Mouse (Mus musculus) CH12.LX (cell line): ENCODE results near the gene Fkbp11. TPM values are rescaled to one million over a fixed set of nuclear protein-coding genes. Genes with fewer than 3 reads are reported as not detected.
A peak's percentile ranks its signal among the peaks of the same experiment; 100 is the strongest.

Experiments used
- DNase-seq: peaks from one replicate; pipeline ENCODE4 v3.0.0-alpha.2; 2013; ENCODE audit errors: extremely low read depth
- H3K27ac ChIP-seq: 2 replicates; pipeline ENCODE4 v1.5.1; 2012; ENCODE audit warnings: low read depth, mild to moderate bottlenecking, control low read depth, moderate library complexity; ENCODE audit not compliant: insufficient read depth
- H3K27me3 ChIP-seq: replicated peaks from 2 replicates; pipeline ENCODE3; 2012; ENCODE audit warnings: inconsistent platforms
- H3K36me3 ChIP-seq, 2 experiments: replicated peaks in 1 of 2; 2 replicates each; pipeline versions ENCODE3 to v1.6.1; 2012; ENCODE audit warnings: inconsistent platforms in 1 of 2, low read length in 1 of 2, mild to moderate bottlenecking in 1 of 2, mixed read lengths in 1 of 2, moderate library complexity in 1 of 2; ENCODE audit not compliant: control insufficient read depth in 1 of 2, insufficient read depth in 1 of 2
- H3K4me1 ChIP-seq, 2 experiments: 2 replicates each; pipeline ENCODE4 v1.6.1; 2012; ENCODE audit warnings: inconsistent platforms in 1 of 2, moderate library complexity in 1 of 2; ENCODE audit not compliant: insufficient read depth in 2 of 2, control insufficient read depth in 1 of 2
- H3K4me2 ChIP-seq: 2 replicates; pipeline ENCODE4 v1.6.1; 2012; ENCODE audit warnings: low read depth, mild to moderate bottlenecking, control low read depth; ENCODE audit not compliant: poor library complexity, insufficient read depth, severe bottlenecking
- H3K4me3 ChIP-seq, 3 experiments: fragments of 150-350 bp in 1 of 3; sonication (generic) in 1 of 3; replicated peaks in 1 of 3; 2 replicates each; pipeline versions ENCODE3 to v1.5.1; 2011 to 2012; ENCODE audit warnings: low read depth in 2 of 3, low read length in 2 of 3, mild to moderate bottlenecking in 2 of 3, moderate library complexity in 2 of 3, control low read depth in 1 of 3, improper control_type of control experiment in 1 of 3, inconsistent platforms in 1 of 3, mixed read lengths in 1 of 3; ENCODE audit not compliant: poor library complexity in 1 of 3
- H3K79me2 ChIP-seq: replicated peaks from 2 replicates; pipeline ENCODE4 v1.6.1; 2012; ENCODE audit warnings: mild to moderate bottlenecking, moderate library complexity; ENCODE audit not compliant: control insufficient read depth, poor library complexity, insufficient read depth, severe bottlenecking; ENCODE audit errors: extremely low read depth
- H3K9ac ChIP-seq: 2 replicates; pipeline ENCODE4 v1.6.1; 2012; ENCODE audit warnings: low read depth, mild to moderate bottlenecking, control low read depth, moderate library complexity; ENCODE audit not compliant: insufficient read depth
- H3K9me3 ChIP-seq: replicated peaks from 2 replicates; pipeline ENCODE3; 2012; ENCODE audit warnings: low read length, inconsistent platforms, mixed read lengths
- BHLHE40 ChIP-seq: IDR thresholded peaks from 2 replicates; pipeline ENCODE4 v1.6.1; 2011; ENCODE audit warnings: mild to moderate bottlenecking, low read depth, low read length, improper control_type of control experiment
- CTCF ChIP-seq, 2 experiments: IDR thresholded peaks in 1 of 2; conservative IDR thresholded peaks in 1 of 2; 2 replicates each; pipeline ENCODE4 v1.5.1; 2011 to 2012; ENCODE audit warnings: low read depth in 2 of 2, low read length in 2 of 2, improper control_type of control experiment in 1 of 2, inconsistent platforms in 1 of 2, mild to moderate bottlenecking in 1 of 2, moderate library complexity in 1 of 2
- EP300 ChIP-seq: IDR thresholded peaks from 2 replicates; pipeline ENCODE4 v1.6.1; 2011; ENCODE audit warnings: low read length, improper control_type of control experiment
- GABPA ChIP-seq: IDR thresholded peaks from 2 replicates; pipeline ENCODE4 v1.6.1; 2012; ENCODE audit warnings: low read depth, low read length, improper control_type of control experiment, inconsistent platforms; ENCODE audit not compliant: insufficient replicate concordance
- JUN ChIP-seq: IDR thresholded peaks from 2 replicates; pipeline ENCODE4 v1.6.1; 2011; ENCODE audit warnings: low read depth, mild to moderate bottlenecking, low read length, improper control_type of control experiment, moderate library complexity; ENCODE audit not compliant: insufficient read depth
- MAX ChIP-seq: IDR thresholded peaks from 2 replicates; pipeline ENCODE4 v1.6.1; 2011; ENCODE audit warnings: low read length, improper control_type of control experiment
- MXI1 ChIP-seq: IDR thresholded peaks from 2 replicates; pipeline ENCODE4 v1.6.1; 2011; ENCODE audit warnings: mild to moderate bottlenecking, low read depth, low read length, improper control_type of control experiment
- POLR2AphosphoS2 ChIP-seq: IDR thresholded peaks from 2 replicates; pipeline ENCODE4 v1.6.1; 2011; ENCODE audit warnings: low read depth, low read length, improper control_type of control experiment
- RAD21 ChIP-seq: IDR thresholded peaks from 2 replicates; pipeline ENCODE4 v1.6.1; 2011; ENCODE audit warnings: low read depth, mild to moderate bottlenecking, low read length, improper control_type of control experiment, moderate library complexity
- SMC3 ChIP-seq: IDR thresholded peaks from 2 replicates; pipeline ENCODE4 v1.6.1; 2011; ENCODE audit warnings: low read depth, low read length, improper control_type of control experiment
- ZNF384 ChIP-seq: IDR thresholded peaks from 2 replicates; pipeline ENCODE4 v1.6.1; 2012; ENCODE audit warnings: low read depth, low read length, improper control_type of control experiment, inconsistent platforms
- dilution Hi-C: fragments of 300-500 bp; cut with MboI; formaldehyde crosslinking; loops from 2 replicates; pipeline ENCODE4 v1.14.3; 2020; ENCODE audit warnings: low sequenced_read_pairs; ENCODE audit not compliant: extremely low pct_unique_long_range_greater_than_20kb, extremely low pct_ligation_motif_present
- in situ Hi-C: fragments of 300-500 bp; cut with MboI; formaldehyde crosslinking; loops from 3 replicates; pipeline ENCODE4 v1.14.3; 2019; ENCODE audit warnings: low sequenced_read_pairs, low pct_ligation_motif_present, low pct_unique_long_range_greater_than_20kb, mixed read lengths
- polyA plus RNA-seq: library from polyadenylated mRNA; unstranded; fragments of >175 nt; gene quantifications from 2 replicates; pipeline ENCODE4 v1.2.1, GENCODE M21; 2012; ENCODE audit warnings: low read depth; ENCODE audit not compliant: insufficient read length
- total RNA-seq, 2 experiments: library from RNA; depleted of rRNA; stranded (reverse); fragments of 300-350 nt in 1 of 2; fragments of >200 nt in 1 of 2; gene quantifications; 2 replicates each; pipeline ENCODE4 v1.2.3; 2012 to 2014

Gene Fkbp11
- total and polyA plus RNA-seq, 3 experiments: 21.0 to 75.0 (median 22.2) TPM

DNA sequence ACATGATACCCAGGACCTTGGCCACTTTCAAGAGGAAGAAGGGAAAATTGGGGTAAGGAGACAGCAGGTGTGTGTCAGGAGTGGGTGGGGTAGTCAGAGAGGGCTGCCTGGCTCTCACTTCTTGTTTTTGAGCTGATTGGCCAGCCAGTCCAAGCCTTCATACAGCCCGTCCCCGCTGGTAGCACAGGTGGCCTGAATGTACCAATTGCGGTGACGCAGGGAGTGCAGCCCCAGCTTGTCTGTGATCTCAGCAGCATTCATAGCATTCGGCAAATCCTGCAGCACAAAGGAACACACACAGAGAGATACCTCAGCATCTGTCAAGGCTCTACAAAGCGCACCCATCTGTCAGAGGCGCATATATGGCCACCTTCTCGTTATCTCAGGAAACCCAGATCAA, 12.2 kb upstream of the Fkbp11 start:
- 0 out of 2 replicates have a peak, but pooled peaks cover 4% of the 10 kb centered on the region for H3K79me2 ChIP-seq
- DNase-seq: no peak
- H3K4me2 ChIP-seq: no peak overlapping the region
- no peaks in the 10 kb centered on the region for H3K27me3 ChIP-seq
- H3K4me1 ChIP-seq: peaks cover 2 to 47% of the 10 kb centered on the region in 2 experiments
- peaks cover 18% of the 10 kb centered on the region for H3K9me3 ChIP-seq
- in situ Hi-C loops (no loop called here), dilution Hi-C loops (no loop called here)
- H3K27ac ChIP-seq: no peak overlapping the region
- TF ChIP-seq BHLHE40 (no peak), MXI1 (no peak), EP300 (no peak), GABPA (no peak)
- H3K36me3 ChIP-seq: peaks cover 77 to 95% of the 10 kb centered on the region in 2 experiments
- no peak overlapping the region for H3K4me3 ChIP-seq
- no peak overlapping the region for H3K9ac ChIP-seq

DNA sequence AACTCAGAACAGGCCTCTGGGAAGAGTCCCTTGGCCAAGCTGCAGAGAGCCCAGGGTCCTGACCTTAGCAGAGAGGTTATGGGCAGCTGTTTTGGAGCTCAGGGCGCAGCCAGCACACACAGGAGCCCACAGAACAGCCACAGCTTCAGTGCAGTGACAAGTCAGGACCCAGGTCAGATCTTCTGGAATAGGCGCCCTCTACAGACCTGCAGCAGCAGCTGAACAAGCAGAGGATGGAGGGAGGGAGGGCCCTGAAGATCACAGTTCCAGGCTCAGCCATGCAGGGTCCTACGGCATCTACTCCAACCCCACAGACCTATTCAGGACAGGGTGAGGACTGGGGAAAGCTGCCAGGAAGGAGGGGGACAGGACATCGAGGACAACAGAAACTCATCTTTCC, 10.8 kb upstream of the Fkbp11 start:
- peaks cover 2 to 38% of the 10 kb centered on the region in 2 experiments; a peak in 3 of 4 replicates for H3K4me1 ChIP-seq
- H3K4me3 ChIP-seq: no peak overlapping the region
- TF ChIP-seq JUN (no peak), ZNF384 (no peak), CTCF (conservative IDR thresholded peaks at IDR 0.05 in 1 of 2, IDR thresholded peaks at IDR 0.05 in 1 of 2; ENCODE audit: low read depth in 2 of 2, low read length in 2 of 2) (peak in 1 of 2 experiments; percentile 50; a peak in 2 of 4 replicates)
- H3K27ac ChIP-seq: no peak overlapping the region
- H3K79me2 ChIP-seq: no peaks in the 10 kb centered on the region
- peaks cover 74 to 94% of the 10 kb centered on the region in 2 experiments for H3K36me3 ChIP-seq
- no peak overlapping the region for H3K9ac ChIP-seq
- in situ Hi-C loops (no loop called here), dilution Hi-C loops (no loop called here)
- no peaks in the 10 kb centered on the region for H3K27me3 ChIP-seq
- no peak for DNase-seq
- peaks cover 6% of the 10 kb centered on the region for H3K9me3 ChIP-seq
- no peak overlapping the region for H3K4me2 ChIP-seq

DNA sequence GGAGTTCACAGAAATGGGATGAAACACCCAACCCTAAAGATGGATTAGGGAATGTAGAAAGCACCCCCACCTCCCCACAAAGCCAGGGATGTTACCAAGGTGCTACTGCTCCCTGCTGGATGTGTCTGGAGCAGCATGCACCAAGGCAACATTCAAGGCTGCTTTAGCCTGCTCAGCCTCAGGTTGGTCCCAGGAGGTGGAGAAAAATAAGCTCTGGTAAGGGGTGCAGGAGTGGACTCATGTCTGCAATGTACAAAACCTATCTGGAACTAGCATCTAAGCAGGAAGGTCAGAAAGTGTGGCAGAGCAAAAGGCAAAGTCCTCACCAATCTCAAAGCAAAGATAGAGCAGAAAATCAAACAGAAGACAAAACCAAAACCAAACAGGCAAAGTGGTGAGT, 9.9 kb upstream of the Fkbp11 start:
- Histone ChIP-seq H3K27me3 (no peaks in the 10 kb centered on the region), H3K4me1 (peaks cover 2 to 33% of the 10 kb centered on the region in 2 experiments; a peak in 3 of 4 replicates), H3K9me3 (peaks cover 3% of the 10 kb centered on the region), H3K79me2 (no peaks in the 10 kb centered on the region), H3K9ac (no peak overlapping the region), H3K4me3 (no peak overlapping the region)
- in situ Hi-C loops: no loop called here
- dilution Hi-C loops: no loop called here
- TF ChIP-seq SMC3: peak; percentile 12; the same call in 1 of the 2 replicates
- no peak for TF ChIP-seq MAX
- TF ChIP-seq POLR2AphosphoS2: no peak
- TF ChIP-seq RAD21: peak; percentile 23
- TF ChIP-seq CTCF (conservative IDR thresholded peaks at IDR 0.05 in 1 of 2, IDR thresholded peaks at IDR 0.05 in 1 of 2; ENCODE audit: low read depth in 2 of 2, low read length in 2 of 2): peak in 1 of 2 experiments; percentile 53; a peak in 2 of 4 replicates
- TF ChIP-seq, all 38 proteins: peak for 3
- peaks cover 70 to 86% of the 10 kb centered on the region in 2 experiments for H3K36me3 ChIP-seq
- DNase-seq: no peak
- no peak overlapping the region for H3K27ac ChIP-seq
- H3K4me2 ChIP-seq: no peak overlapping the region
